Mouse (Mus musculus) limb, embryonic 12.5 days (tissue): ENCODE results near the gene Marc1. TPM values are rescaled to one million over a fixed set of nuclear protein-coding genes. Genes with fewer than 3 reads are reported as not detected.
A peak's percentile ranks its signal among the peaks of the same experiment; 100 is the strongest.

ENCODE experiments used
- ATAC-seq: fragments of 200-750 bp; cut with Nextera tagmentation; 2 replicates; pipeline ENCODE4 v1.8.0; 2017; ENCODE audit warnings: low read depth, moderate TSS enrichment; ENCODE audit not compliant: insufficient number of reproducible peaks, insufficient read depth, low FRiP score, low TSS enrichment
- H3K27ac ChIP-seq: fragments of 300-500 bp; sonication (generic); 2 replicates; pipeline ENCODE4 v1.5.1; 2016; ENCODE audit warnings: mild to moderate bottlenecking, moderate library complexity
- H3K27me3 ChIP-seq: fragments of 300-500 bp; sonication (generic); 2 replicates; pipeline ENCODE4 v1.6.1; 2016; ENCODE audit warnings: mild to moderate bottlenecking, moderate library complexity
- H3K36me3 ChIP-seq: fragments of 300-500 bp; sonication (generic); 2 replicates; pipeline ENCODE4 v1.6.1; 2016; ENCODE audit warnings: mild to moderate bottlenecking, moderate library complexity
- H3K4me1 ChIP-seq: fragments of 300-500 bp; sonication (generic); replicated peaks from 2 replicates; pipeline ENCODE4 v1.6.1; 2016
- H3K4me2 ChIP-seq: fragments of 300-500 bp; sonication (generic); 2 replicates; pipeline ENCODE4 v1.6.1; 2016; ENCODE audit warnings: mild to moderate bottlenecking, moderate library complexity
- H3K4me3 ChIP-seq: fragments of 300-500 bp; sonication (generic); replicated peaks from 2 replicates; pipeline ENCODE4 v1.5.1; 2016; ENCODE audit warnings: mild to moderate bottlenecking
- H3K9ac ChIP-seq: fragments of 300-500 bp; sonication (generic); replicated peaks from 2 replicates; pipeline ENCODE4 v1.6.1; 2016; ENCODE audit warnings: mild to moderate bottlenecking, moderate library complexity
- H3K9me3 ChIP-seq: fragments of 300-500 bp; sonication (generic); 2 replicates; pipeline ENCODE4 v1.6.1; 2016; ENCODE audit warnings: mild to moderate bottlenecking, moderate library complexity
- WGBS: fragments of 180-500 bp; shearing (Covaris S2); methylation state at CpG from one replicate; pipeline ENCODE4 v1.1.7; 2016; 5-methylcytosine and 5-hydroxymethylcytosine counted together
- polyA plus RNA-seq: library from polyadenylated mRNA; unstranded; fragments of >200 nt; fragmentation: Nextera tagmentation; extraction: Ambion mirVana; gene quantifications from 2 replicates; pipeline ENCODE4 v1.2.1, GENCODE M21; 2016

The Marc1 gene
- polyA plus RNA-seq, 1 experiment from 2014 or later: not detected

GRCm38 (mm10) chr1:184845111-184846071 lies 34.3 kb upstream of the Marc1 start:
- H3K27ac ChIP-seq: peak overlapping the region; percentile 89
- peaks cover 33% of the 10 kb centered on the region for H3K27me3 ChIP-seq
- WGBS: under 1% methylated on average over 67 of the region's 67 CpGs

GRCm38 (mm10) chr1:184844326-184845066 lies 33.4 kb upstream of the Marc1 start:
- Histone ChIP-seq H3K4me3 (peak overlapping the region; percentile 85), H3K4me1 (peaks cover 17% of the 10 kb centered on the region), H3K27ac (peak overlapping the region; percentile 89), H3K9me3 (no peaks in the 10 kb centered on the region), H3K4me2 (peak overlapping the region; percentile 78), H3K27me3 (peaks cover 30% of the 10 kb centered on the region), H3K36me3 (peaks cover 17% of the 10 kb centered on the region), H3K9ac (peak overlapping the region; percentile 82)
- WGBS: 18% methylated on average over 15 of the region's 15 CpGs
- no peak for ATAC-seq

More at GRCm38 (mm10) chr1:184845111-184846071, 34.3 kb upstream of the Marc1 start:
- H3K9me3 ChIP-seq: no peaks in the 10 kb centered on the region
- peaks cover 8% of the 10 kb centered on the region for H3K36me3 ChIP-seq
- peaks cover 17% of the 10 kb centered on the region for H3K4me1 ChIP-seq
- peak overlapping the region; percentile 78 for H3K4me2 ChIP-seq
- H3K4me3 ChIP-seq: peak overlapping the region; percentile 85
- peak overlapping the region; percentile 82 for H3K9ac ChIP-seq
- ATAC-seq: peak; percentile 97

GRCm38 (mm10) chr1:184837649-184838048 lies 26.5 kb upstream of the Marc1 start:
- no peaks in the 10 kb centered on the region for H3K4me1 ChIP-seq
- H3K4me3 ChIP-seq: no peak overlapping the region
- H3K27me3 ChIP-seq: no peaks in the 10 kb centered on the region
- H3K9ac ChIP-seq: no peak overlapping the region
- H3K9me3 ChIP-seq: no peaks in the 10 kb centered on the region
- no peak overlapping the region for H3K27ac ChIP-seq
- WGBS: 74% methylated on average over 4 of the region's 4 CpGs
- ATAC-seq: no peak
- H3K4me2 ChIP-seq: no peak overlapping the region
- H3K36me3 ChIP-seq: peaks cover 45% of the 10 kb centered on the region

GRCm38 (mm10) chr1:184836350-184836749 lies 25.2 kb upstream of the Marc1 start:
- H3K27ac ChIP-seq: no peak overlapping the region
- WGBS: 76% methylated on average over 5 of the region's 5 CpGs
- no peak for ATAC-seq
- no peaks in the 10 kb centered on the region for H3K27me3 ChIP-seq
- H3K9ac ChIP-seq: no peak overlapping the region
- no peak overlapping the region for H3K4me2 ChIP-seq
- no peaks in the 10 kb centered on the region for H3K9me3 ChIP-seq
- H3K4me1 ChIP-seq: no peaks in the 10 kb centered on the region
- no peak overlapping the region for H3K4me3 ChIP-seq
- peaks cover 58% of the 10 kb centered on the region for H3K36me3 ChIP-seq

GRCm38 (mm10) chr1:184833499-184833898 lies 22.4 kb upstream of the Marc1 start:
- Histone ChIP-seq H3K27ac (no peak overlapping the region), H3K36me3 (peaks cover 65% of the 10 kb centered on the region), H3K9ac (no peak overlapping the region), H3K27me3 (no peaks in the 10 kb centered on the region), H3K4me3 (no peak overlapping the region), H3K9me3 (0 out of 2 replicates have a peak, but pooled peaks cover 4% of the 10 kb centered on the region), H3K4me1 (no peaks in the 10 kb centered on the region), H3K4me2 (no peak overlapping the region)
- 93% methylated on average over 7 of the region's 7 CpGs for WGBS
- ATAC-seq: no peak

- H3K36me3 ChIP-seq: peaks cover 65% of the 10 kb centered on the region
- WGBS: 78% methylated on average over 10 of the region's 10 CpGs
These were observed 21.1 kb upstream of the Marc1 start for GRCm38 (mm10) chr1:184832211-184832610.

GRCm38 (mm10) chr1:184829897-184830296 lies 18.8 kb upstream of the Marc1 start:
- 82% methylated on average over 8 of the region's 8 CpGs for WGBS
- Histone ChIP-seq H3K27ac (0 out of 2 replicates have a peak overlapping the region, but pooled peaks have one; percentile 25), H3K9ac (no peak overlapping the region), H3K9me3 (0 out of 2 replicates have a peak, but pooled peaks cover 4% of the 10 kb centered on the region), H3K4me1 (no peaks in the 10 kb centered on the region), H3K4me2 (no peak overlapping the region), H3K4me3 (no peak overlapping the region), H3K36me3 (peaks cover 51% of the 10 kb centered on the region), H3K27me3 (no peaks in the 10 kb centered on the region)
- no peak for ATAC-seq

More at GRCm38 (mm10) chr1:184832211-184832610, 21.1 kb upstream of the Marc1 start:
- H3K9ac ChIP-seq: no peak overlapping the region
- H3K4me2 ChIP-seq: no peak overlapping the region
- no peak overlapping the region for H3K4me3 ChIP-seq
- H3K9me3 ChIP-seq: 0 out of 2 replicates have a peak, but pooled peaks cover 4% of the 10 kb centered on the region
- no peaks in the 10 kb centered on the region for H3K27me3 ChIP-seq
- no peak overlapping the region for H3K27ac ChIP-seq
- no peak for ATAC-seq
- H3K4me1 ChIP-seq: no peaks in the 10 kb centered on the region

- WGBS: 31% methylated on average over 23 of the region's 23 CpGs
- no peak overlapping the region for H3K9ac ChIP-seq
- no peak for ATAC-seq
- no peaks in the 10 kb centered on the region for H3K27me3 ChIP-seq
- no peak overlapping the region for H3K27ac ChIP-seq
- no peak overlapping the region for H3K4me3 ChIP-seq
- H3K9me3 ChIP-seq: 0 out of 2 replicates have a peak, but pooled peaks cover 4% of the 10 kb centered on the region
- peaks cover 32% of the 10 kb centered on the region for H3K36me3 ChIP-seq
- H3K4me2 ChIP-seq: peak overlapping the region; percentile 27
- peaks cover 6% of the 10 kb centered on the region; the same call in 1 of the 2 replicates for H3K4me1 ChIP-seq
These were observed 16.1 kb upstream of the Marc1 start for GRCm38 (mm10) chr1:184827175-184827701.

- Histone ChIP-seq H3K4me1 (peaks cover 6% of the 10 kb centered on the region; the same call in 1 of the 2 replicates), H3K27me3 (no peaks in the 10 kb centered on the region), H3K4me2 (no peak overlapping the region; the same call in 1 of the 2 replicates), H3K36me3 (peaks cover 24% of the 10 kb centered on the region), H3K9me3 (0 out of 2 replicates have a peak, but pooled peaks cover under 1% of the 10 kb centered on the region), H3K9ac (no peak overlapping the region), H3K27ac (no peak overlapping the region), H3K4me3 (no peak overlapping the region)
- WGBS: 28% methylated on average over 11 of the region's 11 CpGs
- ATAC-seq: no peak
These were observed 14.0 kb upstream of the Marc1 start for GRCm38 (mm10) chr1:184825093-184825492.

- H3K4me2 ChIP-seq: no peak overlapping the region; the same call in 1 of the 2 replicates
These were observed 13.3 kb upstream of the Marc1 start for GRCm38 (mm10) chr1:184824439-184824851.

More at GRCm38 (mm10) chr1:184824439-184824851, 13.3 kb upstream of the Marc1 start:
- no peaks in the 10 kb centered on the region for H3K9me3 ChIP-seq
- H3K36me3 ChIP-seq: peaks cover 23% of the 10 kb centered on the region
- H3K4me3 ChIP-seq: no peak overlapping the region
- WGBS: 4% methylated on average over 12 of the region's 12 CpGs
- no peak overlapping the region for H3K27ac ChIP-seq
- no peak overlapping the region for H3K9ac ChIP-seq
- ATAC-seq: peak; percentile 67
- peaks cover 6% of the 10 kb centered on the region; the same call in 1 of the 2 replicates for H3K4me1 ChIP-seq
- no peaks in the 10 kb centered on the region for H3K27me3 ChIP-seq
